Mouse (Mus musculus): ENCODE measurements around the gene Nos1. TPM values are rescaled to one million over a fixed set of nuclear protein-coding genes. Genes with fewer than 3 reads are reported as not detected.
A peak's percentile ranks its signal among the peaks of the same experiment; 100 is the strongest.

The Nos1 gene
- total RNA-seq (2021) = 10 to 100 TPM; 28.5 to 39.3 TPM
- long read RNA-seq, experiment 1, partial matches to known transcripts = 0 of 10 reads
- long read RNA-seq, experiment 1, other reads (novel, unspliced or antisense) = 10 of 10 reads
- long read RNA-seq, experiment 2, partial matches to known transcripts = 2 of 8 reads
- long read RNA-seq, experiment 2, other reads (novel, unspliced or antisense) = 6 of 8 reads

GRCm38 (mm10) chr5:117780681-117781080, at the start of gene Nos1:
TSS of gene Nos1 (plus strand) at chr5:117781032.
- peak; percentile 82 for DNase-seq

GRCm38 (mm10) chr5:117731311-117731710, 49.5 kb upstream of the Nos1 start:
- no peak for DNase-seq

- DNase-seq = no peak
Observed at GRCm38 (mm10) chr5:117744654-117745178, 36.1 kb upstream of the Nos1 start.

GRCm38 (mm10) chr5:117749353-117749752, 31.5 kb upstream of the Nos1 start:
- no peak for DNase-seq

- DNase-seq = no peak
Observed at GRCm38 (mm10) chr5:117757696-117758482, 22.9 kb upstream of the Nos1 start.

GRCm38 (mm10) chr5:117761181-117761832, 19.5 kb upstream of the Nos1 start:
- DNase-seq = no peak

GRCm38 (mm10) chr5:117764496-117764895, 16.3 kb upstream of the Nos1 start:
- DNase-seq = no peak

- DNase-seq = peak; percentile 86
Observed at GRCm38 (mm10) chr5:117779175-117779574, 1.7 kb upstream of the Nos1 start.

GRCm38 (mm10) chr5:117781178-117781577, 346 bp downstream of the Nos1 start:
- DNase-seq = no peak

- DNase-seq = no peak
Observed at GRCm38 (mm10) chr5:117790071-117790470, 9.2 kb downstream of the Nos1 start.

GRCm38 (mm10) chr5:117791875-117792274, 11.0 kb downstream of the Nos1 start:
- no peak for DNase-seq

GRCm38 (mm10) chr5:117800849-117801248, 20.0 kb downstream of the Nos1 start:
- no peak for DNase-seq

- peak; percentile 74 for DNase-seq
Observed at GRCm38 (mm10) chr5:117802071-117802521, 21.3 kb downstream of the Nos1 start.

GRCm38 (mm10) chr5:117803551-117803950, 22.7 kb downstream of the Nos1 start:
- DNase-seq = no peak

- no peak for DNase-seq
Observed at GRCm38 (mm10) chr5:117810930-117811329, 30.1 kb downstream of the Nos1 start.

- DNase-seq = no peak
Observed at GRCm38 (mm10) chr5:117818800-117819199, 38.0 kb downstream of the Nos1 start.

- DNase-seq = no peak
Observed at GRCm38 (mm10) chr5:117820445-117820844, 39.6 kb downstream of the Nos1 start.

- no peak for DNase-seq
Observed at GRCm38 (mm10) chr5:117823811-117824210, 43.0 kb downstream of the Nos1 start.

GRCm38 (mm10) chr5:117824486-117824885, 43.7 kb downstream of the Nos1 start:
- DNase-seq = no peak

- no peak for DNase-seq
Observed at GRCm38 (mm10) chr5:117825336-117825735, 44.5 kb downstream of the Nos1 start.

GRCm38 (mm10) chr5:117827366-117827765, 46.5 kb downstream of the Nos1 start:
- DNase-seq = no peak

GRCm38 (mm10) chr5:117836930-117837329, 56.1 kb downstream of the Nos1 start:
- DNase-seq = no peak

GRCm38 (mm10) chr5:117837731-117838130, 56.9 kb downstream of the Nos1 start:
- no peak for DNase-seq
